Mouse (Mus musculus): ENCODE measurements around the gene Cdc42se2.

DNA sequence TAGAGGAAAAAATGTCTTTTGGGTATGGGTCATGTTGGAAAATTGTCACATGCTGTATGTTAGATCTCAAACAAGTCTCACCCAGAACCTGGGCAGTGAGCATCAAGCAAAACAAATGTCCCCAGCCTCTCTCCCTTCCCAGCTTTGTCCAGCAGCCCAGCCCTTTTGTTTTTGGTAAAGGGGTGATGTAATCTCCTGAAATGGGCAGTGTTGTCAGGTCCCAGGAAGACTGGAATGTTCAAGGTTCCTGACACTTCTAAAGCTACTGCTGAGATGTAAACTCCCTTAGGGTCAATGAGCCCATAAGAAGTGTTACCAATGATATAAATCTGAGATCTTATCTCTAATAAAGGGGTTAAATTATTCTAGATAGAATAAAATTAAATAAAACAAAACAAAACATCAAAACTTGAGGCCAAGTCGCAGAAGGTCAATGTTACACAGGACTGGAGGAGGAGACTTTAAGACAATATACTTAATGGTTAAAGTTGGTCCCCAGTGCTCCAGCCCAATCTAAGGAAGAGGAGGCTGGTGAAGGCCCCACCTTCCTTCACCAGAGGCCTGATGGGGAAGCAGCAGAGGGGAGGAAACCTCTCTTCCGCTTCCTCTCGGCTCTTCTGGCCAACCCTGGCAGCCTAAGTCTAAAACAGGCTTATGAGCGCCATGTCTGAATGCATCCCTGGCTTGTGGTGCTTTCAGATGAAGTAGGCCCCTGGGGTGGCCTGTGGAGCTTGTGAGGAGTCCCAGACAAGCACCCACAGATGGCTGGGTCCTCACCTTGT lies 76.8 kb downstream of the Cdc42se2 start:
- TF ChIP-seq CTCF (IDR thresholded peaks at IDR 0.05): no peak
- TF ChIP-seq EP300 (IDR thresholded peaks at IDR 0.05): no peak
